Mouse (Mus musculus) MEL (cell line): ENCODE results near the gene Col13a1. TPM values are rescaled to one million over a fixed set of nuclear protein-coding genes. Genes with fewer than 3 reads are reported as not detected.

Experiments used
- DNase-seq: peaks from one replicate; pipeline ENCODE4 v3.0.0; 2011; ENCODE audit warnings: low read depth, low spot score
- H3K27ac ChIP-seq: 2 replicates; pipeline ENCODE4 v1.5.1; 2012; ENCODE audit warnings: low read depth, mild to moderate bottlenecking, control low read depth, low read length, moderate library complexity; ENCODE audit not compliant: control insufficient read depth
- H3K27me3 ChIP-seq, 2 experiments: fragments of 150-350 bp in 1 of 2; sonication (generic) in 1 of 2; 2 replicates each; pipeline ENCODE4 v1.6.1; 2012; ENCODE audit warnings: low read length in 2 of 2, mild to moderate bottlenecking in 2 of 2, improper control_type of control experiment in 1 of 2, moderate library complexity in 1 of 2; ENCODE audit not compliant: insufficient read depth in 2 of 2, control insufficient read depth in 1 of 2
- H3K36me3 ChIP-seq, 2 experiments: 2 replicates each; pipeline ENCODE4 v1.6.1; 2012 to 2014; ENCODE audit warnings: low read length in 2 of 2, improper control_type of control experiment in 1 of 2, inconsistent platforms in 1 of 2, mild to moderate bottlenecking in 1 of 2; ENCODE audit not compliant: insufficient read depth in 2 of 2, control insufficient read depth in 1 of 2
- H3K4me1 ChIP-seq, 2 experiments: fragments of 150-350 bp in 1 of 2; sonication (generic) in 1 of 2; 2 replicates each; pipeline ENCODE4 v1.6.1; 2012; ENCODE audit warnings: low read length in 2 of 2, improper control_type of control experiment in 1 of 2, mild to moderate bottlenecking in 1 of 2; ENCODE audit not compliant: insufficient read depth in 2 of 2, control insufficient read depth in 1 of 2
- H3K4me3 ChIP-seq, 2 experiments: fragments of 150-350 bp in 1 of 2; sonication (generic) in 1 of 2; 2 replicates each; pipeline ENCODE4 v1.5.1; 2012; ENCODE audit warnings: low read depth in 2 of 2, low read length in 2 of 2, mild to moderate bottlenecking in 2 of 2, moderate library complexity in 2 of 2, control low read depth in 1 of 2, improper control_type of control experiment in 1 of 2; ENCODE audit not compliant: control insufficient read depth in 1 of 2, insufficient read depth in 1 of 2
- H3K79me2 ChIP-seq: 2 replicates; pipeline ENCODE4 v1.6.1; 2012; ENCODE audit warnings: mild to moderate bottlenecking, low read length, moderate library complexity; ENCODE audit not compliant: control insufficient read depth, poor library complexity, insufficient read depth
- H3K9ac ChIP-seq: 2 replicates; pipeline ENCODE4 v1.6.1; 2012; ENCODE audit warnings: low read depth, mild to moderate bottlenecking, control low read depth, low read length, moderate library complexity; ENCODE audit not compliant: control insufficient read depth, poor library complexity, severe bottlenecking
- H3K9me3 ChIP-seq: fragments of 150-350 bp; sonication (generic); replicated peaks from 2 replicates; pipeline ENCODE4 v1.6.1; 2012; ENCODE audit warnings: mild to moderate bottlenecking, low read length, improper control_type of control experiment, moderate library complexity; ENCODE audit not compliant: insufficient read depth
- BHLHE40 ChIP-seq: IDR thresholded peaks from 2 replicates; pipeline ENCODE4 v1.6.1; 2012; ENCODE audit warnings: low read depth, mild to moderate bottlenecking, inconsistent platforms, low read length, improper control_type of control experiment, borderline replicate concordance
- CHD1 ChIP-seq: IDR thresholded peaks from 2 replicates; pipeline ENCODE4 v1.6.1; 2012; ENCODE audit warnings: low read depth, mild to moderate bottlenecking, inconsistent platforms, low read length, improper control_type of control experiment
- CHD2 ChIP-seq: IDR thresholded peaks from 2 replicates; pipeline ENCODE4 v1.6.1; 2011; ENCODE audit warnings: low read length, improper control_type of control experiment
- CTCF ChIP-seq, 3 experiments: IDR thresholded peaks in 2 of 3; conservative IDR thresholded peaks in 1 of 3; 2 replicates each; pipeline ENCODE4 v1.5.1; 2011 to 2012; ENCODE audit warnings: low read length in 3 of 3, low read depth in 2 of 3, mild to moderate bottlenecking in 2 of 3, improper control_type of control experiment in 1 of 3, inconsistent platforms in 1 of 3, mixed read lengths in 1 of 3, moderate library complexity in 1 of 3; ENCODE audit not compliant: control insufficient read depth in 1 of 3, insufficient read depth in 1 of 3, poor library complexity in 1 of 3, severe bottlenecking in 1 of 3
- E2F4 ChIP-seq: IDR thresholded peaks from 2 replicates; pipeline ENCODE4 v1.6.1; 2011; ENCODE audit warnings: low read depth, low read length, improper control_type of control experiment, borderline replicate concordance
- EP300 ChIP-seq, 2 experiments: IDR thresholded peaks; 2 replicates each; pipeline ENCODE4 v1.6.1; 2011; ENCODE audit warnings: improper control_type of control experiment in 2 of 2, low read length in 2 of 2, low read depth in 1 of 2, mild to moderate bottlenecking in 1 of 2
- ETS1 ChIP-seq: IDR thresholded peaks from 2 replicates; pipeline ENCODE4 v1.6.1; 2012; ENCODE audit warnings: low read depth, mild to moderate bottlenecking, inconsistent platforms, low read length, improper control_type of control experiment, moderate library complexity
- GATA1 ChIP-seq: IDR thresholded peaks from 2 replicates; pipeline ENCODE4 v1.6.1; 2011; ENCODE audit warnings: low read depth, low read length, improper control_type of control experiment
- MAFK ChIP-seq: IDR thresholded peaks from 2 replicates; pipeline ENCODE4 v1.6.1; 2011; ENCODE audit warnings: low read depth, mild to moderate bottlenecking, low read length, improper control_type of control experiment, borderline replicate concordance
- MAZ ChIP-seq: IDR thresholded peaks from 2 replicates; pipeline ENCODE4 v1.6.1; 2012; ENCODE audit warnings: low read depth, mild to moderate bottlenecking, inconsistent platforms, low read length, improper control_type of control experiment
- MYB ChIP-seq: IDR thresholded peaks from 2 replicates; pipeline ENCODE4 v1.6.1; 2011; ENCODE audit warnings: mild to moderate bottlenecking, low read depth, low read length, improper control_type of control experiment
- MYC ChIP-seq: IDR thresholded peaks from 2 replicates; pipeline ENCODE4 v1.6.1; 2011; ENCODE audit warnings: low read depth, mild to moderate bottlenecking, low read length, improper control_type of control experiment, moderate library complexity
- NELFE ChIP-seq: IDR thresholded peaks from 2 replicates; pipeline ENCODE4 v1.6.1; 2011; ENCODE audit warnings: low read depth, low read length, improper control_type of control experiment
- POLR2A ChIP-seq, 2 experiments: IDR thresholded peaks; 2 replicates each; pipeline ENCODE4 v1.6.1; 2011 to 2012; ENCODE audit warnings: low read length in 2 of 2, mild to moderate bottlenecking in 2 of 2, control low read depth in 1 of 2, improper control_type of control experiment in 1 of 2, low read depth in 1 of 2, moderate library complexity in 1 of 2; ENCODE audit not compliant: control insufficient read depth in 1 of 2, insufficient read depth in 1 of 2, poor library complexity in 1 of 2
- RAD21 ChIP-seq: IDR thresholded peaks from 2 replicates; pipeline ENCODE4 v1.6.1; 2011; ENCODE audit warnings: mild to moderate bottlenecking, low read depth, low read length, improper control_type of control experiment
- SIN3A ChIP-seq: IDR thresholded peaks from 2 replicates; pipeline ENCODE4 v1.6.1; 2012; ENCODE audit warnings: low read length, improper control_type of control experiment, inconsistent platforms
- TAL1 ChIP-seq: IDR thresholded peaks from 2 replicates; pipeline ENCODE4 v1.6.1; 2012; ENCODE audit warnings: mild to moderate bottlenecking, inconsistent platforms, low read length, moderate library complexity, mixed read lengths
- TCF12 ChIP-seq: IDR thresholded peaks from 2 replicates; pipeline ENCODE4 v1.6.1; 2014; ENCODE audit warnings: low read depth, mild to moderate bottlenecking, inconsistent platforms, low read length, improper control_type of control experiment, moderate library complexity
- UBTF ChIP-seq: IDR thresholded peaks from 2 replicates; pipeline ENCODE4 v1.6.1; 2012; ENCODE audit warnings: low read depth, mild to moderate bottlenecking, inconsistent platforms, low read length, improper control_type of control experiment, moderate library complexity, borderline replicate concordance; ENCODE audit not compliant: insufficient read depth
- USF2 ChIP-seq, 2 experiments: IDR thresholded peaks; 2 replicates each; pipeline ENCODE4 v1.6.1; 2011 to 2012; ENCODE audit warnings: improper control_type of control experiment in 2 of 2, low read length in 2 of 2, borderline replicate concordance in 1 of 2, inconsistent platforms in 1 of 2, low read depth in 1 of 2, mild to moderate bottlenecking in 1 of 2; ENCODE audit not compliant: insufficient read depth in 1 of 2
- ZC3H11A ChIP-seq: IDR thresholded peaks from 2 replicates; pipeline ENCODE4 v1.6.1; 2012; ENCODE audit warnings: low read depth, mild to moderate bottlenecking, inconsistent platforms, low read length, improper control_type of control experiment
- ZKSCAN1 ChIP-seq: IDR thresholded peaks from 2 replicates; pipeline ENCODE4 v1.6.1; 2012; ENCODE audit warnings: low read depth, mild to moderate bottlenecking, inconsistent platforms, low read length, improper control_type of control experiment, moderate library complexity
- ZMIZ1 ChIP-seq: IDR thresholded peaks from 2 replicates; pipeline ENCODE4 v1.6.1; 2012; ENCODE audit warnings: low read depth, mild to moderate bottlenecking, inconsistent platforms, low read length, improper control_type of control experiment, moderate library complexity
- ZNF384 ChIP-seq: IDR thresholded peaks from 2 replicates; pipeline ENCODE4 v1.6.1; 2012; ENCODE audit warnings: low read depth, mild to moderate bottlenecking, inconsistent platforms, low read length, improper control_type of control experiment
- polyA plus RNA-seq, 2 experiments: library from polyadenylated mRNA; stranded (reverse) in 1 of 2; unstranded in 1 of 2; fragments of >175 nt in 1 of 2; fragments of >200 nt in 1 of 2; gene quantifications; 2 replicates each; pipeline versions ENCODE4 v1.2.1 to v1.2.4; 2012; ENCODE audit warnings: low replicate concordance in 2 of 2, low read depth in 1 of 2; ENCODE audit not compliant: insufficient read length in 2 of 2, insufficient read depth in 1 of 2, missing spikeins in 1 of 2
- total RNA-seq: library from RNA; depleted of rRNA; stranded (reverse); fragments of 300-350 nt; gene quantifications from 2 replicates; pipeline ENCODE4 v1.2.3, GENCODE M21; 2012

The Col13a1 gene
- total and polyA plus RNA-seq, 3 experiments = not detected

GRCm38 (mm10) chr10:61859451-61859850, 119.5 kb downstream of the Col13a1 start:
- H3K4me3 ChIP-seq = no peak overlapping the region
- H3K9ac ChIP-seq = no peak overlapping the region
- no peaks in the 10 kb centered on the region for H3K79me2 ChIP-seq
- no peak for TF ChIP-seq ZMIZ1
- TF ChIP-seq UBTF = no peak
- TF ChIP-seq E2F4 = no peak
- TF ChIP-seq POLR2A (IDR thresholded peaks at IDR 0.05; ENCODE audit: control insufficient read depth in 1 of 2, insufficient read depth in 1 of 2, low read depth in 1 of 2, low read length in 2 of 2, poor library complexity in 1 of 2) = no peak
- no peak for TF ChIP-seq ETS1
- no peak for TF ChIP-seq ZKSCAN1
- no peak for TF ChIP-seq ZNF384
- TF ChIP-seq USF2 (IDR thresholded peaks at IDR 0.05; ENCODE audit: borderline replicate concordance in 1 of 2, insufficient read depth in 1 of 2, low read depth in 1 of 2, low read length in 2 of 2) = no peak
- TF ChIP-seq CHD1 = no peak
- TF ChIP-seq TAL1 = no peak
- TF ChIP-seq MAFK = no peak
- no peak for TF ChIP-seq BHLHE40
- TF ChIP-seq, all 39 proteins: peak for 0
- H3K36me3 ChIP-seq = no peaks in the 10 kb centered on the region
- DNase-seq = no peak
- H3K27ac ChIP-seq = no peak overlapping the region
- no peaks in the 10 kb centered on the region; a peak in 1 of 4 replicates for H3K4me1 ChIP-seq
- no peaks in the 10 kb centered on the region for H3K27me3 ChIP-seq
- no peaks in the 10 kb centered on the region for H3K9me3 ChIP-seq

DNA sequence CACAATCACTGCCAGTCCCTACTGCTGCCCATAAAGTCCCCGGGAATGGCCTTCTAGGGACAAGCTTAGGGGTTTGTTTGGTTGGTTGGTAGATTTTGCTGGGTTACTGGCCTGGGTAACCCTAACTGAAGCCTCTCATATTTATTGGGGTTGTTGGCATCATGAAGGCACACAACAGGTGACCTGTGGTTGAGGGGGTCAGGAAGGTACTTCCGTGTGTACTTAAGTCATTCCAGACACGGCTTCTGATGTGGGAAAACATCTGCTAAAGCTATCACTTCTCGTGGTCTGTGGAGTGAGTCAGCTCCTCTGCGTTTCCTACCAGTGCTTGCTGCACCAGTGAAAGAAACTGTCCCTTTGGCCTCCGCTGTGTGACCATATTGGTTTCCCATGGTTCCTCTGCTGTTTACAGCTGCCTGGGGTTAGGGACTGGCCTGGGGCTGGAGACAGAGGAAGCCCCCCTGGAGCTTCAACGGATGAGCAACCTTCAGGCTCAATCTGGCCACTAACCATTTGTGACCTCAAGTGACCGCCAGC, 123.7 kb downstream of the Col13a1 start:
- Histone ChIP-seq H3K27ac (no peak overlapping the region), H3K9me3 (no peaks in the 10 kb centered on the region), H3K36me3 (no peaks in the 10 kb centered on the region)

More for the DNA sequence above, 123.7 kb downstream of the Col13a1 start:
- Histone ChIP-seq H3K27me3 (no peaks in the 10 kb centered on the region), H3K4me3 (no peak overlapping the region), H3K4me1 (no peaks in the 10 kb centered on the region; a peak in 1 of 4 replicates), H3K9ac (no peak overlapping the region), H3K79me2 (no peaks in the 10 kb centered on the region)
- DNase-seq = no peak
- no peak for TF ChIP-seq ZC3H11A
- no peak for TF ChIP-seq RAD21
- no peak for TF ChIP-seq CHD2
- no peak for TF ChIP-seq ZKSCAN1
- TF ChIP-seq ZNF384 = no peak
- no peak for TF ChIP-seq BHLHE40
- TF ChIP-seq UBTF = no peak
- TF ChIP-seq MAZ = no peak
- TF ChIP-seq TCF12 = no peak
- TF ChIP-seq SIN3A = no peak
- no peak for TF ChIP-seq NELFE
- no peak for TF ChIP-seq MYC
- TF ChIP-seq GATA1 = no peak
- no peak for TF ChIP-seq CTCF (IDR thresholded peaks at IDR 0.05 in 2 of 3, conservative IDR thresholded peaks at IDR 0.05 in 1 of 3; ENCODE audit: control insufficient read depth in 1 of 3, insufficient read depth in 1 of 3, low read depth in 2 of 3, low read length in 3 of 3, poor library complexity in 1 of 3, severe bottlenecking in 1 of 3)
- no peak for TF ChIP-seq MYB
- TF ChIP-seq EP300 (IDR thresholded peaks at IDR 0.05; ENCODE audit: low read depth in 1 of 2, low read length in 2 of 2) = no peak
- TF ChIP-seq ZMIZ1 = no peak
